Mouse (Mus musculus): ENCODE data around the gene Golph3.
"Not testable (repeated sequence)": the region's sequence is repeated elsewhere in the genome, so short reads cannot be mapped to it uniquely, and the experiment has no call there.

Golph3 gene

DNA sequence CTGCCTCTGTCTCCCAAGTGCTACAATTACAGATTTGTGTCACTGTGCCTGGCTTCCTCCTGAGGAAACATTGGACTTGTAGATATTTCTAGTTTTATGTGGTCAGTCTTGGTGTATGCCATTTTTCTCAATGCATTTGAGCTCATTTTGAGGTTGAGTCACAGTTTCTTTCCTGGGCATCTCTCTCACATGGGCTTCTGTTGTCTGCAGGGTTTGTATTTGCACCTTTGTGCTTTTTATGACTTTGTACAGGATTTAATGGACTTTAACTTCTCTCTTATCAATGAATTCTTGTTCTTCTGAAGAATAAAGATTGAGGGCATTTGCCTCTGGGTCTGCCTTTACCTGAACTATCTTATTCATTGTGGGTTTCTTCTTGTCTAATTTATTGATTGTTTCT is 36.2 kb downstream of the Golph3 start:
- no peak for DNase-seq (ENCODE audit: low spot score)

DNA sequence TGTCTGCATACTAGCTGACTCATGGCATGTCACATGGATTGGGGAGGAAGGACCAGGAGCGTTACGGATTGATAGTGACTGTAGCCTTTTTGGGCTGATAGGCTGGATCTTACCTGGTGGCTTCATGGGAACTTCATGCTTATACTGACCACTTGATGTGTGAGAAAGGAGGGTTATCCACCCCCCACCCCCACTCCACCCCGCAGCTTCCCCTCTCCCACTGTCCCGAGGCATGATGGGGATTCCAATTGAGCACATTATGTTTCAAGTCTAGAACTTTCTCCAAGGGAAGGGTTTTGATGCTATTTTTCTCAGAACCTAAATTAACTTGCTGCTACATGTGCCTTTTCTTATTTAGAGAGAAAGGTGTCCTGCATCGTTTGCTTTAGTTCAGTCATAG is 37.1 kb downstream of the Golph3 start:
- no peak for DNase-seq (ENCODE audit: low spot score)

DNA sequence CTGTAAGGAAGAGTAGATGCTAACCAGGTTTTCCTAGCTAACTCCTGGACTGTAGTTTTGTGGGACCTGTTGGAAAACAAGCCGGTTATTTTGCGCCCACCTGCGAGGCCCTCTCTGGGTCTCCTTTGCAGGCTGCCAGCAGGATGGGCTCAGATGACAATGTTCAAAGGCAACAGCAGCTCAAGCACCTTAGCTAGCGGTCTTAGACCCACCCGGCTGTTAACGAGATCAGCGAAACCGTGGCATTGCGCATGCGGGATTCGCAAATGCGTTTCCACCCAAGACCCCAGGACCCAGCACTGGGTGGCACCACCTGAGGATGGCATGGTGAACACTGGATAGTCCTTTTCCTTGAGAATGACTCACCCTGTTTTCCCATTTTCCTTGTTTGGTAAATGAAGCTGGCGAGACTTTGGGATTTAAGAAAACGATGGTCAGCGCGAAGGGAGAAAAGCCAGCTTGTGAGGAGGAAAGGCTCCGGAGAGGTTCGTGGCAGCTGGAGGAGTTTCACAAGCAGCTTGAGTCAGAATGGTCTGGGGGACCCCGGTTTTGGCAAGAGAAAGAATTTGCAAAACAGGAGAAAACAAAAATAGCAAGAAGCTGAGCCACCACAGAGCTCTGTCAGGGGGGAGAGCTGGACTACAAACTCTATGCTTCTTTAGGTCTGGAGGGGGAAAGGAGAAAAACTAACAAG is 39.4 kb downstream of the Golph3 start:
- no peak for DNase-seq (ENCODE audit: low spot score)

GRCm38 (mm10) chr15:12362001-12362700 is 40.9 kb downstream of the Golph3 start:
- no peak for DNase-seq (ENCODE audit: low spot score)

DNA sequence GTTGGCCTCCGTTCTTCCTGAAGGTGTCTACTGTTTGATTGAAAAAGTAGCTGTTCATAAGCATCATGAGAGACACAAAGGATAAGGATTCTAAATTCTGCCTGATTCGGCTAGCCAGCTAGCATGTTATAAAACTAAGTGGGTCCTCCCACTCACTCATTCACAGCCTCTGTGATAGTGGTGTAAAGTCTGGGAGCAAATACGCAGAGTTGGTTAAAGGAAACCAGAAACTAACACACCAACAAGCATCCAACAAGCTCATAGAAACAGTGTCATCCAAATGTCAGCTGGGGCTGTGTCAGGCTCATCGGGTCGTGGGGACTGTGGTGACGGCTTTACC is 41.4 kb downstream of the Golph3 start:
- DNase-seq (ENCODE audit: low spot score), result no peak

DNA sequence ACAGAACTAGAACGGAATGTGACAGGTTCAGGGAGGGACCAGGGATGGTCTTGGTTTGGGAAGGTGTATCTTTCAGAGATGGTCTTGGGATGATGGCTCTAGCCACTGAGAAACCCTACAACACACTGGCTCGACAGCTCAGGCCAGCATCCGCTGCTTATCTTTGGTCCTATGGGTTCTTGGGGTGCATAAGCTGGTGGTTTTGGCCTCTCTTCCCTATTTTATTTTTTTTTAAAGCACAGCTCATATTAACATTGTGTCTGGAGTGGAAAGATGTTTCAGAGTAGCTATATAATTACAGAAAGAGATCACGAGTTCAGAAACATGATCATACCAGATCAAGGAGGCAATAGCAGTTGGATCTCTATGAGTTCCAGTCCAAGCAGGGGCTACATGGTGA is 42.8 kb downstream of the Golph3 start:
- DNase-seq (ENCODE audit: low spot score), result no peak

DNA sequence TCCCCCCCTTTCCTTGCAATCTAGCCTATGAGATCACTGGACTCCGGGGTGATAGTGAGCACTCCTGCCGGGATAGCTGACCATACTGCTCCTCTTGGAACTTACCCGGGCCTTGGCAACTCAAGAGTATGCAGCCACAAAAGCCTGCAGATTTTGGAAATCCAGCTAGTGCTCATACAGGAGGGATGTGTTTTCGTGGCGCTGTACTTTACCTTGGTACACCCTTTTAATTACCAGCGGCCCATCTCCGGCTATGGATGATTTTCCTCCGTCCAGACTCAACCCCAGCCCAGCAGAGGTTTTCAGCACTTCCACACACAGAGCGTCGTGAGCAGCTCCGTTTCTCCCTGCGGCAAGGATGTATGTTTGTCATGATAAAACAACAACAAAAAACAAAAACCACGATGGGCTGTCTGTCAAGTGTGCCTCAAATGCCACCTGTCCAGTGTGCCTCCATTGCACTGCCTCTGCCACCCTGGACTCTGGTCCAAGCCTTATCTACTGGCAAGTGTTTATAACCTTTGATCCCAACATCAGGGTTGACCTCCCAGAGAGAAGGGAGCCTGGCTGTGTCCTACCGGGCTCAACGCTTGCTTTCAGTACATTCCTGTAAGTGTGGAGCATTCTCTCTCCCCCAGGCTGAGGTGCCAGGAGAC is 44.3 kb downstream of the Golph3 start:
- no peak for DNase-seq (ENCODE audit: low spot score)

DNA sequence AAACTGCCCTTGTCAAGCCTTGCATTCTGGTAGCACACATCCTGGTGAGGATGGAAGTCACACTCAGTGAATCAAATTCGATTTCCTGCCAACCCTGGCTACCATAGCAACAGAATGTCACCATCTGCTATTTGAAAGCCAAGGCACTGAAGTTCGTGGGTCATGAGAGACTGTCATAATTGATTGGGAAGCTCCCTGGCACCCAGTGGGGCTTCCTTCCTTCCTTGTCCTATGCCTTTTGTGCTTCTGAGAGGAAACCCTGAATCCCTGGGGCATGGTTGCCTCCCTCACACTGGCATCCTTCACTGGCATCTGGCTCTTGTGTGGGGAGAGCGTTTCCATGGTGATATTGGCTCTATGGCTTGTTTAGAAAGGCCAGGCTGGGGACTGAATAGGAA is 44.8 kb downstream of the Golph3 start:
- DNase-seq (ENCODE audit: low spot score), result peak; percentile 85

GRCm38 (mm10) chr15:12366580-12367305 is 45.5 kb downstream of the Golph3 start:
- not testable (repeated sequence) for DNase-seq (ENCODE audit: low spot score)

DNA sequence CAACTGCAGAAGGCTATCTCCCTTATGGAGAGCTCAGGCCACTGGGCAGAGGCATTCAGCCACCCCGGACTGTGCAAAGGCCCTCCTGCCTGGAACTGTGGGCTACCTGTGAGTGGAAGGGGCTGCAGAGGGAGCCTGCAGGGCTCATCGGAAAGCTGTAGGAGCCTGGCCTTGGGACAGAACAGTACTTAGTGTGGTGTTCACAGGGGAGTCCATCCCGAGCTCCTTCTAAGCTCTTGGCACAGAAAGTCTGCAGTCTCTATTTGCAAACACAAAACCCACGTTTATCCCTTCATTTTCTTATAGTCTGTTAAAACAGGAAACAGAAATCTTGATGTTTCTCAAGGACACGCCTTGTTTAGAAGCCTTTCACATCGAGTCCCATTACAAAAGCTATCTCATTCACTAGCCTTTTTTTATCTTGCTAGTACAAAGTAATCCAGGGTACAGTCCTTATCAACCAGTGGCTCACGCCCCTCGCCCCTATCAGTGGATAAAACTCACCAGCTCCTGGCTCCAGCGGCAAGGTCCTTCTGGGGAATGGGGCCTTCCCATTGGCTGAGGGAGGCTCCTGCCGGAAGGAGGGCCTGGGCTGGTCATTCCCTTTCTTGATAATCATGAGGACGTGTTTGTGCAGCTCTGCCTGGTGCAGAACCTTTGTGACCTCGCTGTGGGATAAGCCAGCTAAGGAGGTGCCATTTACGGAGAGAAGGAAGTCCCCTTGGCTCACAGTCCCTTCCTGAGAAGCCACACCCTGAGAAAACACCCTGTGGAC is 46.2 kb downstream of the Golph3 start:
- DNase-seq (ENCODE audit: low spot score), result no peak

GRCm38 (mm10) chr15:12368357-12368756 is 47.1 kb downstream of the Golph3 start:
- DNase-seq (ENCODE audit: low spot score), result no peak

DNA sequence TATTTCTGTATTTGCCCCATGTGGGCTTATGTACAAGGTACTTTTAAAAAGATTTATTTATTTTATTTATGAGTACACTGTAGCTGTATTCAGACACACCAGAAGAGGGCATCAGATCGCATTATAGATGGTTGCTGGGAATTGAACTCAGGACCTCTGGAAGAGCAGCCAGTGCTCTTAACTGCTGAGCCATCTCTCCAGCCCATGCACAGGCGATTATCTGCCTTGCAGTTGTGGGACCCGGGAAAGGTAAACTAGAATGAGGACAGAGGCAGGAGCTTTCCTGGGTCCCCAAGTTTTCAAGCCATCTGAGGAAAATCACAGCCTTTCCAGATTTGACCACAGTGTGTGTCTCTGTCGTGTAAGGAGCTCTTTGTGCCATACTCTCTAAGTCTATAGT is 47.6 kb downstream of the Golph3 start:
- no peak for DNase-seq (ENCODE audit: low spot score)

GRCm38 (mm10) chr15:12370096-12370495 is 48.8 kb downstream of the Golph3 start:
- no peak for DNase-seq (ENCODE audit: low spot score)

- DNase-seq (ENCODE audit: low spot score), result peak; percentile 80
Observed at GRCm38 (mm10) chr15:12371183-12371582, 49.9 kb downstream of the Golph3 start.

DNA sequence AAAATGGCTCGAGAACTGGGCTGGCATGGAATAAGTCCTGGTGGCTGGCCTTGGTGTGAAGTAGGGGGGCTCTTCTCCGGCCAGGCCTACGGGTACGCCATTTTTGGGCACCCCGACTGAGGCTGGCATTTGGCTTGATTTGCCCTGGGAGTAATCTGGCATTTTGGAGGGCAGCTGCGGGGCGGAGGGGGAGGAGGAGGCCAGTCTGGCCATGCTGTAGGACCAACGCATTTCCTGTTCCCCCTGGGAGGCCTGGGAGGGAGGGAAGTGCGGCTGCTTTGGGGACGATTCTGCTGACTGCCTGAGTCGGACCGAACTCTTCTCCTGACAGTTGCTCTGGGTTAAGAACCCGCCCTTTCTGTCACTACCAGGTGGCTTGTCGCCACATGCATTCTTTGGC is 52.2 kb downstream of the Golph3 start:
- DNase-seq (ENCODE audit: low spot score), result no peak

DNA sequence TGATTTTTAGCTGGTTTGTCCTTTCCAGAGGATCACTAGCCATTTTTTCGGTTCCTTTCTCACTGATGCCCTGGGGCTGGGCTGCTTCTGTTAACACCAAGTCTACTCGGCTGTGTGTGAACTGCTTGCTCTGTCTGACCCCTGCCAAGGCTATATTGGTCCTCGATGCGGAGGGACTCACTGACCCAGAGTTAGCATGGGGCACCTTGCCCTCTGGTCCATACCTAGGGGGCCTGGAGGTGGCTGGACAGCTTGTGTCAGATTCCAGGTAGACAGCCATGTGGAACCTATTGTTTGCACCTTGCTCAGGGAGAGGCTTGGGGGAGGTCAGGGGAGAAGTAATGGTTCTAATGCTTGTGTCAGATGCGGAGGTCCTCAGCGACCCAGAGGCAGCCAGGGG is 52.7 kb downstream of the Golph3 start:
- DNase-seq (ENCODE audit: low spot score), result no peak

DNA sequence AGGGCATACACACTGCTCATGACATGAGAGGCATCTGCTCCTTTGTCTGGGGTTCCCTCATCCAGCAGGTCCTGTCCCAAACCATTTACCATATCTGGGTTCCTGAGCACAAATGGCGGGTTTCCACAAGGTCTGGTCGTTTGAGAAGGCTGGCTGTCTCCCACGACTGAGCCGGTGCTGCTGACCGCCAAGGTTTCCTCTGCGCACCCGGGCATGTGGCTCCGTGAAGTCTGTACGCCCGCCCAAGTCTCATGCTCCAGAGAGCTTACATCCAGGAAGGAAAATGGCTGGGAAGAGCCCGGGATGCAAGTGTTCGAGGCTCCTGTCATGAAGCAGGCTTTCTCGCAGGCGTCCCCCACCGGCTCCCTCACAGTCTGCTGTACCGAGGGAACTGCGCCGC is 53.7 kb downstream of the Golph3 start:
- no peak for DNase-seq (ENCODE audit: low spot score)

GRCm38 (mm10) chr15:12375641-12376311 is 54.5 kb downstream of the Golph3 start:
- DNase-seq (ENCODE audit: low spot score), result peak; percentile 36

DNA sequence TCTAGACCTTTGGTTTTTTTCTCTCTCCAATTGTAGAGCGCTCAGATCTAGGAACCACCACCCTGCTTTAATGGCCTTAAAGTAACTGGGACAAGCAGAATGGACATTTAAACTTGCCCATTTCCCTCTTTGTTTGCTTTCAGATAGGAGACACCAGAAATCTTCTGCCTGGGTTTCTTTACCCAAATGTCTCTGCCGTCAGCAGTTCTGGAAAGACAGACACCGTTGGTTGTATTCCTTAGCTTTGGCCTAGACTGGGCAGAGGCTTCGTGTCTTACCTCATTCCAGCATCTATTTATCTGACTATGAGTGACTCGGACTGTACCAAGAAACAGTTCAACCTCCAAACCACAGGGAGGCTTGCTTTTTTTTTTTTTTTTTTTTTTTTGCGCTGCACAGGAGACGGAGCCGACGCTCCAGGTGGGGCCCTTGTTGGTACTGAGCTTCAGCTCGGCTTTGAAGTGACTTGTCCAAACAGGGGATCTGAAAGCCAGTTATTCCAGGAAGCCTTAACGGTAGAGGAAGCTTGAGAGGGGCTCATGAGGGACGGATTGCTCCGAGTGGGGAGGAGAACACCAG is 55.3 kb downstream of the Golph3 start:
- no peak for DNase-seq (ENCODE audit: low spot score)

DNA sequence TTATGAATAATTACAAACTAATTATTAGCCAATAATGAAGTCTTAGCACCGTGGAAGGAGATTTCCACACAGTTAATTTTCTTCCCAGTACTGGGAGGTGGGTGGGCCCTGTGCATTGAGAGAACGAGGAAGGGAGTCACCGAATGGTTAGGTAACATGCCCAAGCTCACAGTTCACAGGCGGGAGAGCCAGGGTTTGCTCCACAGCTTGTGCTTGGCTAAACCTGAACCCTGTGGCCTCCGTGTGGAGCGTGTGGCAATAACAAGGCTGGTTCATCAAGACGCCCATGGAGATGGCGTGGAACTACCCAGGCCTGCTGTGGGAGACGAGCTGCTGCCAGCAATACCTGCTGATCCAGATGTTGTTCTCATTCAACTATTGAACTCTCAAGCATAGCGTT is 56.5 kb downstream of the Golph3 start:
- no peak for DNase-seq (ENCODE audit: low spot score)

DNA sequence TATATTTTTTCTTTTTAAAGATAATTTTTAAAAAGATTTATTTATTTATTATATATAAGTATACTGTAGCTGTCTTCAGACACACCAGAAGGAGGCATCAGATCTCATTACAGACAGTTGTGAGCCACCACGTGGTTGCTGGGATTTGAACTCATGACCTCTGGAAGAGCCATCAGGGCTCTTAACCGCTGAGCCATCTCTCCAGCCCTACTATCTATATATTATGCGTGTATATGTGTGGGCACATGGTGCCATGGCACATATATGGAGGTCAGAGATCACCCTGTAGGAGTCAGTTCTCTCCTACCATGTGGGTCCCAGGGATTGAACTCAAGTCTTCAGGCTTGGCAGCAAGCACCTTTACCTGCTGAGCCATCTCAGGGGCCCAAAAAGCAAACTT is 58.8 kb downstream of the Golph3 start:
- no peak for DNase-seq (ENCODE audit: low spot score)
